Mouse (Mus musculus) forebrain, postnatal 0 days (tissue): Measurements from ENCODE around the gene Ddx50. TPM values are rescaled to one million over a fixed set of nuclear protein-coding genes. Genes with fewer than 3 reads are reported as not detected.

Source experiments
- ATAC-seq: fragments of 200-750 bp; cut with Nextera tagmentation; 2 replicates; pipeline ENCODE4 v1.8.0; 2017; ENCODE audit warnings: mild to moderate bottlenecking, moderate library complexity
- DNase-seq: peaks from one replicate; pipeline ENCODE4 v3.0.0-alpha.2; 2015
- H3K27ac ChIP-seq: fragments of 300-500 bp; sonication (generic); 2 replicates; pipeline ENCODE4 v1.5.1; 2014; ENCODE audit warnings: low read depth, mild to moderate bottlenecking, antibody characterized with exemption, low read length, moderate library complexity, mixed read lengths
- H3K27me3 ChIP-seq: fragments of 300-500 bp; sonication (generic); 2 replicates; pipeline ENCODE4 v1.6.1; 2014; ENCODE audit warnings: mild to moderate bottlenecking, low read length, mixed read lengths; ENCODE audit not compliant: insufficient read depth
- H3K36me3 ChIP-seq: fragments of 300-500 bp; sonication (generic); 2 replicates; pipeline ENCODE4 v1.6.1; 2014; ENCODE audit warnings: mild to moderate bottlenecking, moderate library complexity; ENCODE audit not compliant: insufficient read depth
- H3K4me1 ChIP-seq: fragments of 300-500 bp; sonication (generic); 2 replicates; pipeline ENCODE4 v1.6.1; 2014; ENCODE audit warnings: antibody characterized with exemption; ENCODE audit not compliant: insufficient read depth
- H3K4me2 ChIP-seq: fragments of 300-500 bp; sonication (generic); 2 replicates; pipeline ENCODE4 v1.6.1; 2014; ENCODE audit warnings: low read depth, mild to moderate bottlenecking, moderate library complexity
- H3K4me3 ChIP-seq: fragments of 300-500 bp; sonication (generic); 2 replicates; pipeline ENCODE4 v1.5.1; 2014; ENCODE audit warnings: low read depth, low read length, mixed read lengths
- H3K9ac ChIP-seq: fragments of 300-500 bp; sonication (generic); 2 replicates; pipeline ENCODE4 v1.6.1; 2014; ENCODE audit warnings: mild to moderate bottlenecking
- H3K9me3 ChIP-seq: fragments of 300-500 bp; sonication (generic); 2 replicates; pipeline ENCODE4 v1.6.1; 2016; ENCODE audit warnings: low read length
- CTCF ChIP-seq: sonication (generic); IDR thresholded peaks from 2 replicates; pipeline ENCODE4 v1.5.1; 2016; ENCODE audit warnings: antibody characterized with exemption, control low read depth, low read depth
- WGBS: fragments of 180-500 bp; shearing (Covaris S2); extraction: QIAGEN DNeasy Blood & Tissue Kit; methylation state at CpG from one replicate; pipeline ENCODE4 v1.1.7; 2014; 5-methylcytosine and 5-hydroxymethylcytosine counted together
- polyA plus RNA-seq: library from polyadenylated mRNA; unstranded; fragments of >200 nt; fragmentation: Nextera tagmentation; extraction: Ambion mirVana; gene quantifications from 2 replicates; pipeline ENCODE4 v1.2.1, GENCODE M21; 2015
- total RNA-seq: library from RNA; depleted of rRNA; stranded (reverse); fragments of >200 nt; gene quantifications from 2 replicates; pipeline ENCODE4 v1.2.3, GENCODE M21; 2014; rRNA removed

The Ddx50 gene
- total RNA-seq (77.4 and 91.0 TPM in 2 replicates), polyA plus RNA-seq (73.1 and 74.5 TPM in 2 replicates)

- Histone ChIP-seq H3K4me3 (peak within 1 kb of the TSS; percentile 90), H3K4me1 (peaks cover 12% of the 10 kb centered on the region), H3K36me3 (peaks cover 7% of the 10 kb centered on the region), H3K4me2 (peak within 1 kb of the TSS; percentile 64), H3K9me3 (no peaks in the 10 kb centered on the region), H3K27me3 (no peaks in the 10 kb centered on the region), H3K9ac (peak within 1 kb of the TSS; percentile 96), H3K27ac (peak within 1 kb of the TSS; percentile 93)
- ATAC-seq (peak; percentile 99), DNase-seq (peak; percentile 100)
- TF ChIP-seq CTCF = no peak
- 2% methylated on average over 87 of the region's 89 CpGs for WGBS
Observed at GRCm38 (mm10) chr10:62650881-62651810, at the start of gene Ddx50. TSS of gene Ddx50 (minus strand) at chr10:62651218.

- DNase-seq = no peak
- Histone ChIP-seq H3K9me3 (no peaks in the 10 kb centered on the region), H3K27me3 (no peaks in the 10 kb centered on the region), H3K9ac (no peak overlapping the region), H3K4me3 (no peak overlapping the region), H3K4me2 (no peak overlapping the region), H3K27ac (no peak overlapping the region), H3K4me1 (no peaks in the 10 kb centered on the region), H3K36me3 (no peaks in the 10 kb centered on the region)
- no peak for TF ChIP-seq CTCF
- WGBS = 70% methylated on average over 8 of the region's 8 CpGs
- no peak for ATAC-seq
Observed at GRCm38 (mm10) chr10:62692771-62693170, 41.8 kb upstream of the Ddx50 start.

- 79% methylated on average over 3 of the region's 3 CpGs for WGBS
Observed at GRCm38 (mm10) chr10:62692244-62692643, 41.2 kb upstream of the Ddx50 start.

GRCm38 (mm10) chr10:62687032-62687674 is 36.1 kb upstream of the Ddx50 start:
- WGBS = 13% methylated on average over 15 of the region's 15 CpGs
- H3K27me3 ChIP-seq = no peaks in the 10 kb centered on the region
- no peak overlapping the region for H3K4me2 ChIP-seq
- H3K27ac ChIP-seq = no peak overlapping the region
- no peaks in the 10 kb centered on the region for H3K9me3 ChIP-seq
- ATAC-seq = peak; percentile 71
- no peak overlapping the region for H3K9ac ChIP-seq
- H3K4me1 ChIP-seq = no peaks in the 10 kb centered on the region
- no peaks in the 10 kb centered on the region for H3K36me3 ChIP-seq
- no peak for TF ChIP-seq CTCF
- no peak overlapping the region for H3K4me3 ChIP-seq
- DNase-seq = peak; percentile 41

More at GRCm38 (mm10) chr10:62692244-62692643, 41.2 kb upstream of the Ddx50 start:
- TF ChIP-seq CTCF = no peak
- no peak overlapping the region for H3K4me3 ChIP-seq
- no peaks in the 10 kb centered on the region for H3K27me3 ChIP-seq
- ATAC-seq (no peak), DNase-seq (no peak)
- H3K4me2 ChIP-seq = no peak overlapping the region
- H3K9me3 ChIP-seq = no peaks in the 10 kb centered on the region
- no peaks in the 10 kb centered on the region for H3K4me1 ChIP-seq
- no peak overlapping the region for H3K27ac ChIP-seq
- H3K9ac ChIP-seq = no peak overlapping the region
- no peaks in the 10 kb centered on the region for H3K36me3 ChIP-seq

GRCm38 (mm10) chr10:62683043-62683442 is 32.0 kb upstream of the Ddx50 start:
- Histone ChIP-seq H3K27ac (no peak overlapping the region), H3K9me3 (no peaks in the 10 kb centered on the region), H3K4me3 (no peak overlapping the region), H3K4me2 (no peak overlapping the region), H3K36me3 (no peaks in the 10 kb centered on the region), H3K9ac (no peak overlapping the region), H3K4me1 (no peaks in the 10 kb centered on the region), H3K27me3 (no peaks in the 10 kb centered on the region)
- DNase-seq (no peak), ATAC-seq (no peak)
- WGBS = 59% methylated on average over 5 of the region's 5 CpGs
- TF ChIP-seq CTCF = peak; percentile 30; the same call in 1 of the 2 replicates

- peak; percentile 35 for TF ChIP-seq CTCF
- Histone ChIP-seq H3K4me2 (no peak overlapping the region), H3K4me1 (no peaks in the 10 kb centered on the region), H3K27me3 (no peaks in the 10 kb centered on the region), H3K9ac (no peak overlapping the region), H3K9me3 (no peaks in the 10 kb centered on the region), H3K27ac (no peak overlapping the region), H3K4me3 (no peak overlapping the region), H3K36me3 (no peaks in the 10 kb centered on the region)
- WGBS = 84% methylated on average over 1 of the region's 1 CpGs
- ATAC-seq = no peak
- DNase-seq = no peak
Observed at GRCm38 (mm10) chr10:62679833-62680232, 28.8 kb upstream of the Ddx50 start.

GRCm38 (mm10) chr10:62677329-62677728 is 26.3 kb upstream of the Ddx50 start:
- WGBS = 71% methylated on average over 5 of the region's 5 CpGs
- no peaks in the 10 kb centered on the region for H3K27me3 ChIP-seq
- no peaks in the 10 kb centered on the region for H3K36me3 ChIP-seq
- H3K4me3 ChIP-seq = no peak overlapping the region
- ATAC-seq (no peak), DNase-seq (no peak)
- no peak overlapping the region for H3K27ac ChIP-seq
- H3K4me1 ChIP-seq = no peaks in the 10 kb centered on the region
- no peaks in the 10 kb centered on the region for H3K9me3 ChIP-seq
- TF ChIP-seq CTCF = no peak
- no peak overlapping the region for H3K4me2 ChIP-seq
- H3K9ac ChIP-seq = no peak overlapping the region
